Mouse (Mus musculus) CH12.LX (cell line): ENCODE results near the gene Zswim1. TPM values are rescaled to one million over a fixed set of nuclear protein-coding genes. Genes with fewer than 3 reads are reported as not detected.

Experiments used
- DNase-seq: peaks from one replicate; pipeline ENCODE4 v3.0.0-alpha.2; 2013; ENCODE audit errors: extremely low read depth
- H3K27ac ChIP-seq: 2 replicates; pipeline ENCODE4 v1.5.1; 2012; ENCODE audit warnings: low read depth, mild to moderate bottlenecking, control low read depth, moderate library complexity; ENCODE audit not compliant: insufficient read depth
- H3K27me3 ChIP-seq: replicated peaks from 2 replicates; pipeline ENCODE3; 2012; ENCODE audit warnings: inconsistent platforms
- H3K36me3 ChIP-seq, 2 experiments: replicated peaks in 1 of 2; 2 replicates each; pipeline versions ENCODE3 to v1.6.1; 2012; ENCODE audit warnings: inconsistent platforms in 1 of 2, low read length in 1 of 2, mild to moderate bottlenecking in 1 of 2, mixed read lengths in 1 of 2, moderate library complexity in 1 of 2; ENCODE audit not compliant: control insufficient read depth in 1 of 2, insufficient read depth in 1 of 2
- H3K4me1 ChIP-seq, 2 experiments: 2 replicates each; pipeline ENCODE4 v1.6.1; 2012; ENCODE audit warnings: inconsistent platforms in 1 of 2, moderate library complexity in 1 of 2; ENCODE audit not compliant: insufficient read depth in 2 of 2, control insufficient read depth in 1 of 2
- H3K4me2 ChIP-seq: 2 replicates; pipeline ENCODE4 v1.6.1; 2012; ENCODE audit warnings: low read depth, mild to moderate bottlenecking, control low read depth; ENCODE audit not compliant: poor library complexity, insufficient read depth, severe bottlenecking
- H3K4me3 ChIP-seq, 3 experiments: fragments of 150-350 bp in 1 of 3; sonication (generic) in 1 of 3; replicated peaks in 1 of 3; 2 replicates each; pipeline versions ENCODE3 to v1.5.1; 2011 to 2012; ENCODE audit warnings: low read depth in 2 of 3, low read length in 2 of 3, mild to moderate bottlenecking in 2 of 3, moderate library complexity in 2 of 3, control low read depth in 1 of 3, improper control_type of control experiment in 1 of 3, inconsistent platforms in 1 of 3, mixed read lengths in 1 of 3; ENCODE audit not compliant: poor library complexity in 1 of 3
- H3K79me2 ChIP-seq: replicated peaks from 2 replicates; pipeline ENCODE4 v1.6.1; 2012; ENCODE audit warnings: mild to moderate bottlenecking, moderate library complexity; ENCODE audit not compliant: control insufficient read depth, poor library complexity, insufficient read depth, severe bottlenecking; ENCODE audit errors: extremely low read depth
- H3K9ac ChIP-seq: 2 replicates; pipeline ENCODE4 v1.6.1; 2012; ENCODE audit warnings: low read depth, mild to moderate bottlenecking, control low read depth, moderate library complexity; ENCODE audit not compliant: insufficient read depth
- H3K9me3 ChIP-seq: replicated peaks from 2 replicates; pipeline ENCODE3; 2012; ENCODE audit warnings: low read length, inconsistent platforms, mixed read lengths
- CHD2 ChIP-seq: IDR thresholded peaks from 2 replicates; pipeline ENCODE4 v1.6.1; 2011; ENCODE audit warnings: low read length, improper control_type of control experiment
- CTCF ChIP-seq, 2 experiments: IDR thresholded peaks in 1 of 2; conservative IDR thresholded peaks in 1 of 2; 2 replicates each; pipeline ENCODE4 v1.5.1; 2011 to 2012; ENCODE audit warnings: low read depth in 2 of 2, low read length in 2 of 2, improper control_type of control experiment in 1 of 2, inconsistent platforms in 1 of 2, mild to moderate bottlenecking in 1 of 2, moderate library complexity in 1 of 2
- EP300 ChIP-seq: IDR thresholded peaks from 2 replicates; pipeline ENCODE4 v1.6.1; 2011; ENCODE audit warnings: low read length, improper control_type of control experiment
- ETS1 ChIP-seq: conservative IDR thresholded peaks from 2 replicates; pipeline ENCODE4 v1.6.1; 2012; ENCODE audit warnings: low read depth, mild to moderate bottlenecking, inconsistent platforms, low read length, improper control_type of control experiment, moderate library complexity
- GABPA ChIP-seq: IDR thresholded peaks from 2 replicates; pipeline ENCODE4 v1.6.1; 2012; ENCODE audit warnings: low read depth, low read length, improper control_type of control experiment, inconsistent platforms; ENCODE audit not compliant: insufficient replicate concordance
- HCFC1 ChIP-seq: IDR thresholded peaks from 2 replicates; pipeline ENCODE4 v1.6.1; 2012; ENCODE audit warnings: low read depth, mild to moderate bottlenecking, inconsistent platforms, low read length, improper control_type of control experiment
- JUND ChIP-seq: conservative IDR thresholded peaks from 2 replicates; pipeline ENCODE4 v1.6.1; 2011; ENCODE audit warnings: low read depth, low read length, improper control_type of control experiment
- KAT2A ChIP-seq: IDR thresholded peaks from 2 replicates; pipeline ENCODE4 v1.6.1; 2012; ENCODE audit warnings: low read length, improper control_type of control experiment, inconsistent platforms; ENCODE audit not compliant: insufficient replicate concordance
- MAX ChIP-seq: IDR thresholded peaks from 2 replicates; pipeline ENCODE4 v1.6.1; 2011; ENCODE audit warnings: low read length, improper control_type of control experiment
- MEF2A ChIP-seq: IDR thresholded peaks from 2 replicates; pipeline ENCODE4 v1.6.1; 2014; ENCODE audit warnings: low read depth, mild to moderate bottlenecking, inconsistent platforms, low read length, improper control_type of control experiment, borderline replicate concordance
- MXI1 ChIP-seq: IDR thresholded peaks from 2 replicates; pipeline ENCODE4 v1.6.1; 2011; ENCODE audit warnings: mild to moderate bottlenecking, low read depth, low read length, improper control_type of control experiment
- MYC ChIP-seq: IDR thresholded peaks from 2 replicates; pipeline ENCODE4 v1.6.1; 2011; ENCODE audit warnings: low read depth, mild to moderate bottlenecking, improper control_type of control experiment, low read length
- NELFE ChIP-seq: IDR thresholded peaks from 2 replicates; pipeline ENCODE4 v1.6.1; 2011; ENCODE audit warnings: low read depth, low read length, improper control_type of control experiment
- NRF1 ChIP-seq: IDR thresholded peaks from 2 replicates; pipeline ENCODE4 v1.6.1; 2014; ENCODE audit warnings: low read depth, mild to moderate bottlenecking, inconsistent platforms, low read length, improper control_type of control experiment, moderate library complexity
- PAX5 ChIP-seq: IDR thresholded peaks from 2 replicates; pipeline ENCODE4 v1.6.1; 2012; ENCODE audit warnings: low read length, inconsistent platforms, mixed read lengths
- POLR2A ChIP-seq: IDR thresholded peaks from 2 replicates; pipeline ENCODE4 v1.6.1; 2011; ENCODE audit warnings: low read depth, mild to moderate bottlenecking, improper control_type of control experiment, low read length
- POLR2AphosphoS2 ChIP-seq: IDR thresholded peaks from 2 replicates; pipeline ENCODE4 v1.6.1; 2011; ENCODE audit warnings: low read depth, low read length, improper control_type of control experiment
- RAD21 ChIP-seq: IDR thresholded peaks from 2 replicates; pipeline ENCODE4 v1.6.1; 2011; ENCODE audit warnings: low read depth, mild to moderate bottlenecking, low read length, improper control_type of control experiment, moderate library complexity
- RCOR1 ChIP-seq: conservative IDR thresholded peaks from 2 replicates; pipeline ENCODE4 v1.6.1; 2012; ENCODE audit warnings: low read depth, mild to moderate bottlenecking, inconsistent platforms, low read length, improper control_type of control experiment
- SMC3 ChIP-seq: IDR thresholded peaks from 2 replicates; pipeline ENCODE4 v1.6.1; 2011; ENCODE audit warnings: low read depth, low read length, improper control_type of control experiment
- TBP ChIP-seq: conservative IDR thresholded peaks from 2 replicates; pipeline ENCODE4 v1.6.1; 2011; ENCODE audit warnings: low read depth, low read length, improper control_type of control experiment
- TCF12 ChIP-seq: IDR thresholded peaks from 2 replicates; pipeline ENCODE4 v1.6.1; 2014; ENCODE audit warnings: low read depth, mild to moderate bottlenecking, inconsistent platforms, low read length, improper control_type of control experiment
- UBTF ChIP-seq: IDR thresholded peaks from 2 replicates; pipeline ENCODE4 v1.6.1; 2012; ENCODE audit warnings: low read depth, mild to moderate bottlenecking, inconsistent platforms, low read length, improper control_type of control experiment, moderate library complexity
- USF1 ChIP-seq: IDR thresholded peaks from 2 replicates; pipeline ENCODE4 v1.6.1; 2014; ENCODE audit warnings: low read depth, mild to moderate bottlenecking, inconsistent platforms, low read length, improper control_type of control experiment
- USF2 ChIP-seq: conservative IDR thresholded peaks from 2 replicates; pipeline ENCODE4 v1.6.1; 2011; ENCODE audit warnings: low read depth, low read length, improper control_type of control experiment
- ZKSCAN1 ChIP-seq: IDR thresholded peaks from 2 replicates; pipeline ENCODE4 v1.6.1; 2012; ENCODE audit warnings: low read depth, inconsistent platforms, low read length, improper control_type of control experiment, borderline replicate concordance
- ZMIZ1 ChIP-seq: IDR thresholded peaks from 2 replicates; pipeline ENCODE4 v1.6.1; 2012; ENCODE audit warnings: low read depth, mild to moderate bottlenecking, inconsistent platforms, low read length, improper control_type of control experiment
- ZNF384 ChIP-seq: IDR thresholded peaks from 2 replicates; pipeline ENCODE4 v1.6.1; 2012; ENCODE audit warnings: low read depth, low read length, improper control_type of control experiment, inconsistent platforms
- dilution Hi-C: fragments of 300-500 bp; cut with MboI; formaldehyde crosslinking; loops from 2 replicates; pipeline ENCODE4 v1.14.3; 2020; ENCODE audit warnings: low sequenced_read_pairs; ENCODE audit not compliant: extremely low pct_unique_long_range_greater_than_20kb, extremely low pct_ligation_motif_present
- in situ Hi-C: fragments of 300-500 bp; cut with MboI; formaldehyde crosslinking; loops from 3 replicates; pipeline ENCODE4 v1.14.3; 2019; ENCODE audit warnings: low sequenced_read_pairs, low pct_ligation_motif_present, low pct_unique_long_range_greater_than_20kb, mixed read lengths
- polyA plus RNA-seq: library from polyadenylated mRNA; unstranded; fragments of >175 nt; gene quantifications from 2 replicates; pipeline ENCODE4 v1.2.1, GENCODE M21; 2012; ENCODE audit warnings: low read depth; ENCODE audit not compliant: insufficient read length
- total RNA-seq, 2 experiments: library from RNA; depleted of rRNA; stranded (reverse); fragments of 300-350 nt in 1 of 2; fragments of >200 nt in 1 of 2; gene quantifications; 2 replicates each; pipeline ENCODE4 v1.2.3; 2012 to 2014

Zswim1 gene
- total and polyA plus RNA-seq, 3 experiments, result 5.3 to 13.8 (median 9.5) TPM

DNA sequence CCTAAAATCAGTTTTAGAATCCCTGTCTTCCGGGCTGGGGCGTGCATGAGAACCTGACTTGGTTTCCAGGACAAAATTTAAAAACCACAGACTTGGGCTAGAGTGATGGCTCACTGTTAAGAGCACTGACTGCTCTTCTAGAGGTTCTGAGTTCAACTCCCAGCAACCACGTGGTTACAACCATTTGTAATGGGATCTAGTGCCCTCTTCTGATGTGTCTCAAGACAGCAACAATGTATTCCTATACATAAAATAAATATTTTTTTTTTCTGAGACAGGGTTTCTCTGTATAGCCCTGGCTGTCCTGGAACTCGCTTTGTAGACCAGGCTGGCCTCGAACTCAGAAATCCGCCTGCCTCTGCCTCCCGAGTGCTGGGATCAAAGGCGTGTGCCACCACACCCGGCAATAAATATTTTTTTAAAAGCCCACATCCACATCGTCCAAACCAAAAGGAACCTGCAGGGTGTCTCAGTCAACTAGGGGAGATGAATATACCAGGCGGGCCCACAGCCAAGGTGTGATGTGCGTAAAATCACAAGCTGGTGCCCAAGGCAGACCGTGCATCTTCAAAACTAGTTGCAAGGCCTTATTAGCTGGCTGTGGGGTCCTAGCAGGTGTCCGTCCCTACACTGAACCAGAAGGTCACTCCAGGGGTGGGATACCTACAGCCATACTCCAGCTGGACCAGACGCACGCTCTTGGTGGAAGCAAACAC lies 9.7 kb downstream of the Zswim1 start:
- 0 out of 2 replicates have a peak overlapping the region, but pooled peaks have one; percentile 7 for H3K27ac ChIP-seq
- dilution Hi-C loops, result no loop called here
- TF ChIP-seq JUND (no peak), NELFE (no peak), TCF12 (no peak), CTCF (conservative IDR thresholded peaks at IDR 0.05 in 1 of 2, IDR thresholded peaks at IDR 0.05 in 1 of 2; ENCODE audit: low read depth in 2 of 2, low read length in 2 of 2) (peak in 1 of 2 experiments; percentile 25; a peak in 2 of 4 replicates), MEF2A (no peak), TBP (no peak), GABPA (no peak), UBTF (no peak), PAX5 (no peak), MAX (peak; percentile 63; the same call in 1 of the 2 replicates), NRF1 (no peak), EP300 (no peak), SMC3 (no peak; the same call in 1 of the 2 replicates), USF1 (peak; percentile 38; the same call in 1 of the 2 replicates), MYC (peak; percentile 76; the same call in 1 of the 2 replicates), ZNF384 (no peak), KAT2A (no peak)
- H3K4me1 ChIP-seq, result peaks cover 12 to 49% of the 10 kb centered on the region in 2 experiments
- in situ Hi-C loops, result loop anchor here (5.0 kb wide), 1 partner anchor 45 kb away; the partner anchor contains the start of gene Pcif1
- H3K9ac ChIP-seq, result no peak overlapping the region
- H3K4me2 ChIP-seq, result peak overlapping the region; percentile 53; the same call in 1 of the 2 replicates
- peak overlapping the region; percentile 58 to 70 (median 66) for H3K4me3 ChIP-seq
- no peak for DNase-seq
- H3K36me3 ChIP-seq, result peaks cover 20 to 33% of the 10 kb centered on the region in 2 experiments
- H3K79me2 ChIP-seq, result no peaks in the 10 kb centered on the region
- peaks cover 1% of the 10 kb centered on the region for H3K27me3 ChIP-seq
- no peaks in the 10 kb centered on the region for H3K9me3 ChIP-seq

DNA sequence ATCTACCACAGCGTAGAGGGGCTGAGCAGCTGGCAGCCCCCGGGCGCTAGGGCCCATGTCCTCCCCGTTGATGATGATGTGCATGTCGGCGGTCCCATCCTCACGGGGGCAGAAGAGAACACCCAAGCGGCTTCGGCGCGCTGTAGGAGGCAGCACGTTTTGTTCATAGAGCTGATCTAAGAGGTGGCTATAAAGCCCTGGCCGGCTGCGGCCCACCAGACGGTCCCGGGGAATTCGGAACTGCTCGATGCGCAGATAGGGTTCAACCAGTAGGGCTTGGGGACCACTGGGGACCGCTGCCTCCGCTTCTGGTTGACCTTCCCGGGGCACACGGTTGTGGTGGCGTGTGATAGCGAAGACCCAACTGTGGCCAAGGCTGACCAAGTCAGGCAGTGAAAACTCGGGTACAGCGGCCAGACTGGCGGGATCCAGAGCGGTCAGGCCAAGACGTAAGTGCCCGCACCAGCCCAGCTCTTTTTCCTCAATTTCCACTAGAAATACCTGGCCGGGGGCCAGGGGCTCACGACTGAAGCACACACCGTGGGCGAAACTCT lies 10.3 kb downstream of the Zswim1 start, which contains the start of gene Ctsa:
Gene Ctsa (plus strand): TSS at position 126 of the 554 bp plus-strand sequence.
- Histone ChIP-seq H3K27ac (peak within 1 kb of the TSS; percentile 26; the same call in 1 of the 2 replicates), H3K4me3 (peak within 1 kb of the TSS; percentile 58 to 70 (median 66)), H3K4me2 (peak within 1 kb of the TSS; percentile 53), H3K27me3 (peaks cover 1% of the 10 kb centered on the region), H3K9ac (peak within 1 kb of the TSS; percentile 74), H3K4me1 (peaks cover 12 to 44% of the 10 kb centered on the region in 2 experiments), H3K9me3 (no peaks in the 10 kb centered on the region), H3K36me3 (peaks cover 15 to 31% of the 10 kb centered on the region in 2 experiments), H3K79me2 (no peaks in the 10 kb centered on the region)
- dilution Hi-C loops (no loop called here), in situ Hi-C loops (loop anchor here (5.0 kb wide), 1 partner anchor 44 kb away; the partner anchor contains the start of gene Pcif1)
- DNase-seq, result peak; percentile 59
- TF ChIP-seq POLR2A, result peak; percentile 54
- TF ChIP-seq ZMIZ1, result no peak
- TF ChIP-seq JUND, result no peak
- TF ChIP-seq ZNF384, result no peak
- no peak for TF ChIP-seq GABPA
- peak; percentile 60; the same call in 1 of the 2 replicates for TF ChIP-seq UBTF
- no peak for TF ChIP-seq ZKSCAN1
- TF ChIP-seq RCOR1, result no peak
- TF ChIP-seq USF1, result no peak
- peak; percentile 73; the same call in 1 of the 2 replicates for TF ChIP-seq MXI1
- peak; percentile 32 for TF ChIP-seq RAD21
- TF ChIP-seq USF2, result no peak
- 0 out of 2 replicates have a peak, but pooled peaks have one; percentile 32 for TF ChIP-seq TBP
- TF ChIP-seq ETS1, result no peak
- TF ChIP-seq POLR2AphosphoS2, result no peak
- TF ChIP-seq KAT2A, result no peak
- TF ChIP-seq NRF1, result no peak
- 0 out of 2 replicates have a peak, but pooled peaks have one; percentile 31 for TF ChIP-seq HCFC1
- peak in 1 of 2 experiments; percentile 73; a peak in 2 of 4 replicates for TF ChIP-seq CTCF (conservative IDR thresholded peaks at IDR 0.05 in 1 of 2, IDR thresholded peaks at IDR 0.05 in 1 of 2; ENCODE audit: low read depth in 2 of 2, low read length in 2 of 2)
- TF ChIP-seq CHD2, result no peak
- TF ChIP-seq MYC, result 0 out of 2 replicates have a peak, but pooled peaks have one; percentile 31
- no peak for TF ChIP-seq PAX5
